Mouse (Mus musculus): Measurements from ENCODE around the gene Gm12886.

Gene Gm12886

GRCm38 (mm10) chr4:121422999-121423398, at the start of gene Gm12886:
Gm12886 (minus strand) TSS chr4:121423099.
- DNase-seq (ENCODE audit: extremely low read depth, low read depth): no peak

Data from MEL-GATA-1-ER (cell line).